Mouse (Mus musculus): ENCODE measurements around the gene Car3.

- TF ChIP-seq CTCF (IDR thresholded peaks at IDR 0.05; ENCODE audit: low read depth, low read length) = no peak
- no peak for TF ChIP-seq POLR2A (IDR thresholded peaks at IDR 0.05; ENCODE audit: insufficient read depth, low read length)
Observed at GRCm38 (mm10) chr3:14857874-14858273, 5.4 kb upstream of the Car3 start.

Data from ES-Bruce4 (cell line).